Mouse (Mus musculus): Measurements from ENCODE around the gene Cmss1. TPM values are rescaled to one million over a fixed set of nuclear protein-coding genes. Genes with fewer than 3 reads are reported as not detected.

The Cmss1 gene
- polyA plus RNA-seq, 2 experiments = 6.0 to 23.0 TPM

DNA sequence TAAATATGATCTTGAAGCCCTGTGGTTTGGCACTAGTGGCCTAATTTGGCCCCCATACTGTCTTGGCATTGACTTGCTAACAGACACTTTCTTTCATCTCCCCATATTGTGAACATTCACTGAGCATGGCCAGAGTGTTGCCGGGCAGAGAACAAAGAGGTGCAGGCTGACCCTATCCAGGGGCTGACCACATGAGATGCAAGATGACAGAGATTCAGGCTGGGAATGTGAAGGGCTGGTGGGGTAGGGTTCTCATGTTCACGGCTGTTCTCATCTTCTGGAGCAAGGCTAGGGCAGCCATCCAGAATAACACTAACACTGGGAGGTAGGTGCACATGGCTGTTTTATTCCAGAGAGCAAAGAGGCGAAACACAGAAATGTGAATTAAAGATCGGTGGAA, 92.3 kb downstream of the Cmss1 start:
- DNase-seq (ENCODE audit: low read depth in 3 of 3, low spot score in 3 of 3) (no peak), ATAC-seq (ENCODE audit: insufficient read depth) (no peak)
- Histone ChIP-seq H3K36me3 (replicated peaks; ENCODE audit: control insufficient read depth, insufficient read depth, low read depth) (no peaks in the 10 kb centered on the region), H3K27me3 (ENCODE audit: control insufficient read depth, insufficient read depth, low read length) (no peaks in the 10 kb centered on the region), H3K4me2 (ENCODE audit: low read depth) (no peak overlapping the region), H3K9me3 (ENCODE audit: control insufficient read depth, low read length) (no peaks in the 10 kb centered on the region), H3K4me3 (ENCODE audit: insufficient read depth in 1 of 2, low read depth in 2 of 2, low read length in 2 of 2) (no peak overlapping the region), H3K27ac (no peak overlapping the region), H3K9ac (replicated peaks) (no peak overlapping the region), H3K4me1 (replicated peaks; ENCODE audit: control insufficient read depth in 2 of 2, insufficient read depth in 2 of 2, low read length in 1 of 2) (no peaks in the 10 kb centered on the region)
- no peak for TF ChIP-seq EP300 (IDR thresholded peaks at IDR 0.05; ENCODE audit: low read depth)
- no peak for TF ChIP-seq CTCF (IDR thresholded peaks at IDR 0.05; ENCODE audit: low read depth)
- 72% methylated on average over 4 of the region's 4 CpGs for WGBS (ENCODE audit: insufficient replicate concordance)

DNA sequence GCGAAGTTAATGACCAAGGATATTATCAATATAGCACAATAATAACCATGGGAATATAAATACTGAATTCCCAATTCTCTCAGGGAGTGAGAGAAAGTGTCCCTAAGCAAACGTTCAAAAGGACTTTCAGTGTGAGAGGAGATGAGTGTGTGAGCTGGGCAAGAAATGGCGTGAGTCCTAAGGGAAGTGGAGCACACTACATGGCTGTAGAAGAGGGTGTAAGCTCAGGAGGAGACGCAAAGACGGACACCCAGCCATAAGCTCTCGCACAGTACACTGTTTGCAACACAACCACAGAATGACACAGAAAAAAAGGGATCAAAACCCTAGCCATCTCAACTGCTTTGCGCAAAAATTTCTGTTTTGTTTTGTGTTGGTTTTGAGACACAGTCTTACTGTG, 93.1 kb downstream of the Cmss1 start:
- Histone ChIP-seq H3K9ac (replicated peaks) (no peak overlapping the region), H3K4me2 (ENCODE audit: low read depth) (no peak overlapping the region), H3K27ac (no peak overlapping the region), H3K4me3 (ENCODE audit: insufficient read depth in 1 of 2, low read depth in 2 of 2, low read length in 2 of 2) (no peak overlapping the region), H3K36me3 (replicated peaks; ENCODE audit: control insufficient read depth, insufficient read depth, low read depth) (no peaks in the 10 kb centered on the region), H3K27me3 (ENCODE audit: control insufficient read depth, insufficient read depth, low read length) (no peaks in the 10 kb centered on the region), H3K9me3 (ENCODE audit: control insufficient read depth, low read length) (no peaks in the 10 kb centered on the region), H3K4me1 (replicated peaks; ENCODE audit: control insufficient read depth in 2 of 2, insufficient read depth in 2 of 2, low read length in 1 of 2) (no peaks in the 10 kb centered on the region)
- DNase-seq (ENCODE audit: low read depth in 3 of 3, low spot score in 3 of 3) (no peak), ATAC-seq (ENCODE audit: insufficient read depth) (no peak)
- TF ChIP-seq EP300 (IDR thresholded peaks at IDR 0.05; ENCODE audit: low read depth) = no peak
- TF ChIP-seq CTCF (IDR thresholded peaks at IDR 0.05; ENCODE audit: low read depth) = no peak
- 69% methylated on average over 7 of the region's 7 CpGs for WGBS (ENCODE audit: insufficient replicate concordance)

DNA sequence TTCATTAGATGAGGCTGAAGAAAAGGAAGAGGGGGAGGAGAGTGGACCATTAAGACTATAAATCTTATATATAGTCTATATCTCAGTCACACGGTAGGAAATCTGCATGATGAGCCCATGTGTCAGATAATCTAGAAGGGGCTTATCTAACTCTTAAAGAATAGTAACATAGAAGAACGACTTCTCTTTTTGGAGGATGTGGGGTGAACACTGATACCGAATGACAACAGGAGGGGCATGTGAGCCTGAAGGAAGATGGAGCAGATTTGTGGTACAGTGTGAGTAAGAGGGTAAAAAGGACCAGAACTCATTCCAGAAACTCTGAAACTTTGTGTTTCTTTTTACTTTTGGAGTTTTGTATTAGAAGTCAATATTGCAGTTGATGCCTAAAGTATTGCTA, 97.6 kb downstream of the Cmss1 start:
- Histone ChIP-seq H3K9ac (replicated peaks) (no peak overlapping the region), H3K4me3 (ENCODE audit: insufficient read depth in 1 of 2, low read depth in 2 of 2, low read length in 2 of 2) (no peak overlapping the region), H3K27me3 (ENCODE audit: control insufficient read depth, insufficient read depth, low read length) (no peaks in the 10 kb centered on the region), H3K27ac (no peak overlapping the region), H3K9me3 (ENCODE audit: control insufficient read depth, low read length) (no peaks in the 10 kb centered on the region), H3K36me3 (replicated peaks; ENCODE audit: control insufficient read depth, insufficient read depth, low read depth) (no peaks in the 10 kb centered on the region), H3K4me2 (ENCODE audit: low read depth) (no peak overlapping the region), H3K4me1 (replicated peaks; ENCODE audit: control insufficient read depth in 2 of 2, insufficient read depth in 2 of 2, low read length in 1 of 2) (no peaks in the 10 kb centered on the region)
- ATAC-seq (ENCODE audit: insufficient read depth) (no peak), DNase-seq (ENCODE audit: low read depth in 3 of 3, low spot score in 3 of 3) (no peak)
- TF ChIP-seq EP300 (IDR thresholded peaks at IDR 0.05; ENCODE audit: low read depth) (no peak), CTCF (IDR thresholded peaks at IDR 0.05; ENCODE audit: low read depth) (no peak)
- WGBS (ENCODE audit: insufficient replicate concordance) = 23% methylated on average over 3 of the region's 3 CpGs

DNA sequence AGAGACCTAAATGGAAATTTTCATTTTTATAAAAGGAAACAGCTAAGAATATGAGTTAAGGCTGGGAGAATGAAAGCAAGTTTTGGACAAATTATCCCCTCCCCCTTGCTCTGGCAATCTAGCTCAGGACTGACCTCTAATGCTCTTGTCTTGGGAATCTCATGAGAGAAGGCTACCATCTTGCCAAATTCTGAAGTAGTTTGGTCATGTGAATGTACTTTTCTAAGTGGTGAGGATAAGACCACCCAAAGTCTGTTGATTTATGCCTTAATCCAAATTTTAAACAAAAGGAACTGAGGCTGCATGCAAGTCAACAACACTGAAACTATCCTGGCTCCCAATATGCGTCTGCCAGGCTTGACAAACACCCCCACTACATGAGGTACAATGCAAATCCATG, 98.3 kb downstream of the Cmss1 start:
- H3K36me3 ChIP-seq (replicated peaks; ENCODE audit: control insufficient read depth, insufficient read depth, low read depth) = no peaks in the 10 kb centered on the region
- H3K9ac ChIP-seq (replicated peaks) = no peak overlapping the region
- TF ChIP-seq EP300 (IDR thresholded peaks at IDR 0.05; ENCODE audit: low read depth) (no peak), CTCF (IDR thresholded peaks at IDR 0.05; ENCODE audit: low read depth) (no peak)
- no peaks in the 10 kb centered on the region for H3K9me3 ChIP-seq (ENCODE audit: control insufficient read depth, low read length)
- H3K27me3 ChIP-seq (ENCODE audit: control insufficient read depth, insufficient read depth, low read length) = no peaks in the 10 kb centered on the region
- 68% methylated on average over 1 of the region's 1 CpGs for WGBS (ENCODE audit: insufficient replicate concordance)
- no peaks in the 10 kb centered on the region for H3K4me1 ChIP-seq (replicated peaks; ENCODE audit: control insufficient read depth in 2 of 2, insufficient read depth in 2 of 2, low read length in 1 of 2)
- no peak overlapping the region for H3K27ac ChIP-seq
- no peak for DNase-seq (ENCODE audit: low read depth in 3 of 3, low spot score in 3 of 3)
- H3K4me3 ChIP-seq (ENCODE audit: insufficient read depth in 1 of 2, low read depth in 2 of 2, low read length in 2 of 2) = no peak overlapping the region
- no peak overlapping the region for H3K4me2 ChIP-seq (ENCODE audit: low read depth)
- no peak for ATAC-seq (ENCODE audit: insufficient read depth)

DNA sequence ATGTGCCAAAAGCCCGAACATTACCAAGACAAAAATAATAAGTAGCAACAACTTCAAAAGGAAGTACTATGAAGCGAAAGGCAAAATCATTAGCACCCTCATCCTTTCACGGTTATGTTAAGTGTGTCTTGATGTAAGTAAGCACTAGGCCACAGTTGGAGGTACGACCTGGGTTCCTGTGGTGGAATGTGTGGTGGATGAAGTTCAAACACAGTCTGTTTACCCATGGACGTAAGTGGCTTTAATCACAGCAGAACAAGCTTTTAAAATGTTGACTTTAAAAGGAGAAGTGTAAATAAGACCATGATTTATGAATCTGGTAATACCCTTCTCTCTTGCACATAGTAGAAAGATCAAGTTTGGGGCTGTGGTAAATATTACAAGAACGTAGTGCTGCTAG, 100.5 kb downstream of the Cmss1 start:
- no peak overlapping the region for H3K27ac ChIP-seq
- H3K4me3 ChIP-seq (ENCODE audit: insufficient read depth in 1 of 2, low read depth in 2 of 2, low read length in 2 of 2) = no peak overlapping the region
- no peak overlapping the region for H3K9ac ChIP-seq (replicated peaks)
- DNase-seq (ENCODE audit: low read depth in 3 of 3, low spot score in 3 of 3) (no peak), ATAC-seq (ENCODE audit: insufficient read depth) (no peak)
- H3K4me2 ChIP-seq (ENCODE audit: low read depth) = no peak overlapping the region
- WGBS (ENCODE audit: insufficient replicate concordance) = 57% methylated on average over 6 of the region's 6 CpGs
- H3K4me1 ChIP-seq (replicated peaks; ENCODE audit: control insufficient read depth in 2 of 2, insufficient read depth in 2 of 2, low read length in 1 of 2) = no peaks in the 10 kb centered on the region
- H3K9me3 ChIP-seq (ENCODE audit: control insufficient read depth, low read length) = no peaks in the 10 kb centered on the region
- no peaks in the 10 kb centered on the region for H3K36me3 ChIP-seq (replicated peaks; ENCODE audit: control insufficient read depth, insufficient read depth, low read depth)
- TF ChIP-seq CTCF (IDR thresholded peaks at IDR 0.05; ENCODE audit: low read depth) = no peak
- no peak for TF ChIP-seq EP300 (IDR thresholded peaks at IDR 0.05; ENCODE audit: low read depth)
- no peaks in the 10 kb centered on the region for H3K27me3 ChIP-seq (ENCODE audit: control insufficient read depth, insufficient read depth, low read length)
